Mouse (Mus musculus) c-Kit-positive CD71-positive TER-119-negative erythroid progenitor cells, embryonic 14.5 days (primary cell): ENCODE results near the gene Gm5447.
A peak's percentile ranks its signal among the peaks of the same experiment; 100 is the strongest.

Source experiments
- DNase-seq: peaks from one replicate; pipeline ENCODE4 v3.0.0-alpha.2; 2013; ENCODE audit warnings: low read depth

Gm5447 gene

GRCm38 (mm10) chr13:30986934-30987455 is 13.0 kb downstream of the Gm5447 start:
- no peak for DNase-seq

- DNase-seq, result no peak
These were observed 13.7 kb downstream of the Gm5447 start for GRCm38 (mm10) chr13:30987686-30988085.

GRCm38 (mm10) chr13:30989710-30990109 is 15.7 kb downstream of the Gm5447 start:
- DNase-seq, result no peak

- DNase-seq, result no peak
These were observed 16.2 kb downstream of the Gm5447 start for GRCm38 (mm10) chr13:30990233-30990632.

- peak; percentile 42 for DNase-seq
These were observed 19.8 kb downstream of the Gm5447 start for GRCm38 (mm10) chr13:30993819-30994218.

GRCm38 (mm10) chr13:30994249-30994858 is 20.4 kb downstream of the Gm5447 start:
- DNase-seq, result no peak

GRCm38 (mm10) chr13:30997526-30998253 is 23.7 kb downstream of the Gm5447 start:
- no peak for DNase-seq

GRCm38 (mm10) chr13:30999799-31000198 is 25.8 kb downstream of the Gm5447 start:
- DNase-seq, result no peak

GRCm38 (mm10) chr13:31004458-31004857 is 30.5 kb downstream of the Gm5447 start:
- DNase-seq, result no peak

- DNase-seq, result no peak
These were observed 31.0 kb downstream of the Gm5447 start for GRCm38 (mm10) chr13:31004995-31005394.

GRCm38 (mm10) chr13:31017545-31017944 is 43.5 kb downstream of the Gm5447 start:
- no peak for DNase-seq

- no peak for DNase-seq
These were observed 47.5 kb downstream of the Gm5447 start for GRCm38 (mm10) chr13:31021514-31021913.

- no peak for DNase-seq
These were observed 47.9 kb downstream of the Gm5447 start for GRCm38 (mm10) chr13:31021927-31022326.

- no peak for DNase-seq
These were observed 49.7 kb downstream of the Gm5447 start for GRCm38 (mm10) chr13:31023664-31024063.
